Comparison of ENCODE assay signal across 15 mouse cellular contexts in genomic region chr10:34368138-34368537, GRCm38 (mm10). TPM values are rescaled to one million over a fixed set of nuclear protein-coding genes. Genes with fewer than 3 reads are reported as not detected.
DNase-seq lines count a peak whose midpoint lies in the region; ATAC-seq and TF ChIP-seq lines count a peak whose summit lies in the region.
"Had no signal": no experiment of that assay in that cellular context is flagged by ENCODE, and none has a peak within 500 bp of the region (broad histone marks: within the 10 kb centered on the region; RNA-seq: fewer than 3 reads in every experiment).

No protein-coding gene starts in this region.

- no peaks in the 10 kb centered on the region for H3K4me1 ChIP-seq in ES-Bruce4 (ENCODE audit: control insufficient read depth, insufficient read depth, low read length)
- H3K4me1 ChIP-seq: embryonic facial prominence, embryonic 15.5 days; hindbrain, embryonic 12.5 days had no signal

- TF ChIP-seq CTCF in gastrocnemius, adult 2 months (IDR thresholded peaks at IDR 0.05): peak; percentile 37
- TF ChIP-seq CTCF in ES-Bruce4 (IDR thresholded peaks at IDR 0.05; ENCODE audit: low read depth, low read length): peak; percentile 8

- no peaks in the 10 kb centered on the region for H3K36me3 ChIP-seq in ES-Bruce4 (ENCODE audit: control insufficient read depth, insufficient read depth, low read length, poor library complexity, severe bottlenecking)
- H3K36me3 ChIP-seq: embryonic facial prominence, embryonic 15.5 days; hindbrain, embryonic 12.5 days had no signal

- H3K27ac ChIP-seq in gastrocnemius, adult 2 months: no peak overlapping the region
- no peak overlapping the region for H3K27ac ChIP-seq in ES-Bruce4 (ENCODE audit: insufficient read depth, low read length)
- H3K27ac ChIP-seq: embryonic facial prominence, embryonic 15.5 days; hindbrain, embryonic 12.5 days had no signal

- TF ChIP-seq EP300 in ES-Bruce4 (IDR thresholded peaks at IDR 0.05; ENCODE audit: insufficient read depth, low read depth, low read length): no peak

- H3K9ac ChIP-seq in ES-Bruce4 (ENCODE audit: low read depth, poor library complexity, severe bottlenecking): no peak overlapping the region
- H3K9ac ChIP-seq: embryonic facial prominence, embryonic 15.5 days; hindbrain, embryonic 12.5 days had no signal

- H3K4me3 ChIP-seq in gastrocnemius, adult 2 months: no peak overlapping the region
- no peak overlapping the region for H3K4me3 ChIP-seq in ES-Bruce4 (ENCODE audit: low read depth, low read length)
- H3K4me3 ChIP-seq: embryonic facial prominence, embryonic 15.5 days; hindbrain, embryonic 12.5 days had no signal

- no peaks in the 10 kb centered on the region for H3K9me3 ChIP-seq in ES-Bruce4 (replicated peaks; ENCODE audit: control insufficient read depth, insufficient read depth, low read length, poor library complexity, severe bottlenecking)
- H3K9me3 ChIP-seq: embryonic facial prominence, embryonic 15.5 days; G1E; hindbrain, embryonic 12.5 days had no signal

- peak; percentile 71 for ATAC-seq in megakaryocyte progenitor cell, adult 5-6 weeks (replicated peaks; ENCODE audit: poor library complexity)

- no peaks in the 10 kb centered on the region for H3K27me3 ChIP-seq in ES-Bruce4 (ENCODE audit: control insufficient read depth, insufficient read depth, low read length, poor library complexity, severe bottlenecking)
- H3K27me3 ChIP-seq: embryonic facial prominence, embryonic 15.5 days; hindbrain, embryonic 12.5 days had no signal

- intact Hi-C loops in gastrocnemius, adult 2 months (cut with DNase I): no loop called here

- no peak for TF ChIP-seq POLR2A in ES-Bruce4 (IDR thresholded peaks at IDR 0.05; ENCODE audit: insufficient read depth, low read length)

- DNase-seq in gastrocnemius, adult 2 months: no peak
- DNase-seq in gastrocnemius, postnatal 4 days (ENCODE audit: low spot score in 2 of 2): no peak
- peak; percentile 5 for DNase-seq in lung, postnatal 10 days
- no peak for DNase-seq in lung, adult 18-20 months
- no peak for DNase-seq in natural killer cell, adult 2 months (ENCODE audit: low spot score in 2 of 2)
- DNase-seq in cerebellum, adult 18-20 months: no peak
- DNase-seq: gastrocnemius, postnatal 14 days had no signal

RNA-seq across cellular contexts. Expression of gene Col10a1, which starts 21.6 kb away (rescaled TPM):
- not detected for total RNA-seq in gastrocnemius, adult 2 months (2021)
- not detected for total RNA-seq in gastrocnemius, postnatal 4 days (2021)
- polyA plus RNA-seq in ES-Bruce4 (2011; ENCODE audit: insufficient read depth, insufficient read length, low read depth, missing spikeins): 0.49 TPM in 1 of 2 replicates, not detected in the other
- not detected in 2 replicates for total RNA-seq in megakaryocyte progenitor cell, adult 5-6 weeks (2015)
- not detected in 2 replicates for total RNA-seq in megakaryocyte progenitor cell, adult 5-6 weeks (2017)
- total RNA-seq: gastrocnemius, postnatal 14 days; liver, adult 2 months had no signal
- polyA plus RNA-seq: G1E; hindbrain, embryonic 12.5 days; large intestine, adult 2 months; liver, adult 2 months; spleen, adult 2 months had no signal

RNA-seq across cellular contexts. Expression of gene Nt5dc1, which starts 50.2 kb away (rescaled TPM):
- total RNA-seq in gastrocnemius, adult 2 months (2021): 1 to 10 TPM; 4.7 to 5.6 TPM
- total RNA-seq in gastrocnemius, postnatal 4 days (2021): 10 to 100 TPM in 1 of 2 experiments, 1 to 10 TPM in 1; 7.5 to 10.9 TPM
- polyA plus RNA-seq in ES-Bruce4 (2011; ENCODE audit: insufficient read depth, insufficient read length, low read depth, missing spikeins): 17.6 and 19.4 TPM in 2 replicates
- 27.3 and 31.8 TPM in 2 replicates for total RNA-seq in megakaryocyte progenitor cell, adult 5-6 weeks (2015)
- total RNA-seq in megakaryocyte progenitor cell, adult 5-6 weeks (2017): 25.3 and 26.5 TPM in 2 replicates
